Mouse (Mus musculus) stomach, embryonic 14.5 days (tissue): ENCODE results near the gene Prkcsh. TPM values are rescaled to one million over a fixed set of nuclear protein-coding genes. Genes with fewer than 3 reads are reported as not detected.
A peak's percentile ranks its signal among the peaks of the same experiment; 100 is the strongest.

Experiments used
- ATAC-seq: fragments of 200-750 bp; cut with Nextera tagmentation; 2 replicates; pipeline ENCODE4 v1.8.0; 2017; ENCODE audit warnings: low read depth, moderate TSS enrichment; ENCODE audit not compliant: insufficient number of reproducible peaks, insufficient read depth, low FRiP score
- H3K27ac ChIP-seq: fragments of 300-500 bp; sonication (generic); 2 replicates; pipeline ENCODE4 v1.5.1; 2014; ENCODE audit warnings: mild to moderate bottlenecking, low read length, moderate library complexity, mixed read lengths
- H3K27me3 ChIP-seq: fragments of 300-500 bp; sonication (generic); 2 replicates; pipeline ENCODE4 v1.6.1; 2014; ENCODE audit warnings: low read length, control low read depth, mixed read lengths; ENCODE audit not compliant: control insufficient read depth, insufficient read depth
- H3K36me3 ChIP-seq: fragments of 300-500 bp; sonication (generic); 2 replicates; pipeline ENCODE4 v1.6.1; 2014; ENCODE audit warnings: mild to moderate bottlenecking, control low read depth, low read length, moderate library complexity, mixed read lengths; ENCODE audit not compliant: control insufficient read depth, insufficient read depth
- H3K4me1 ChIP-seq: fragments of 300-500 bp; sonication (generic); 2 replicates; pipeline ENCODE4 v1.6.1; 2014; ENCODE audit warnings: low read length, control low read depth, mixed read lengths; ENCODE audit not compliant: control insufficient read depth, insufficient read depth
- H3K4me2 ChIP-seq: fragments of 300-500 bp; sonication (generic); replicated peaks from 2 replicates; pipeline ENCODE4 v1.6.1; 2014; ENCODE audit warnings: low read depth, low read length, control low read depth
- H3K4me3 ChIP-seq: fragments of 300-500 bp; sonication (generic); 2 replicates; pipeline ENCODE4 v1.5.1; 2014; ENCODE audit warnings: low read depth, low read length, control low read depth
- H3K9ac ChIP-seq: fragments of 300-500 bp; sonication (generic); replicated peaks from 2 replicates; pipeline ENCODE4 v1.6.1; 2014; ENCODE audit warnings: low read depth, mild to moderate bottlenecking, control low read depth, low read length, moderate library complexity, mixed read lengths
- H3K9me3 ChIP-seq: fragments of 300-500 bp; sonication (generic); 2 replicates; pipeline ENCODE4 v1.6.1; 2016; ENCODE audit warnings: low read depth, low read length, control low read depth; ENCODE audit not compliant: control insufficient read depth
- WGBS: fragments of 180-500 bp; shearing (Covaris S2); extraction: QIAGEN DNeasy Blood & Tissue Kit; methylation state at CpG from one replicate; pipeline ENCODE4 v1.1.7; 2014; 5-methylcytosine and 5-hydroxymethylcytosine counted together
- polyA plus RNA-seq: library from polyadenylated mRNA; unstranded; fragments of >200 nt; fragmentation: Nextera tagmentation; extraction: Ambion mirVana; gene quantifications from 2 replicates; pipeline ENCODE4 v1.2.1, GENCODE M21; 2014

Gene Prkcsh
- polyA plus RNA-seq, 1 experiment from 2014 or later, result 91.0 TPM

DNA sequence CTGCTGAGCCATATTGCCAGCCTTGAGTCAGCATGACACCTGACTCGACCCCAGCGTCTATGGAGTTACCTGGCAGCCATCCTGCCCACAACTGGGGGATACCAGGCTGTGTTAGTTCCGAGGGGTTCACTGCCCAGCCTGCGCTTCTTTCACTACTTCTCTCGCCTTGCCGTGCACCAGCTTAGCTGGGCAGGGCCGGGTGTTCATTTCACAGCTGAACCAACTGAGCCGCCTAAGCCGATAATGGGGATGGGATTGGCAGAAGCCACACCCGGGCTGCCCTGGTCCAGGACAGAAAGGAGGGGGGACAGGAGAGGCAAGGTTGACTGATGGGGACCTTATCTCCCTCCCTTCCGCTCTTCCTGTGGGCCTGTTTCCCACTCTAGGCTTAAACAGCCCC, 46.7 kb downstream of the Prkcsh start:
- Histone ChIP-seq H3K27me3 (peaks cover 35% of the 10 kb centered on the region), H3K27ac (no peak overlapping the region), H3K36me3 (no peaks in the 10 kb centered on the region), H3K9ac (no peak overlapping the region), H3K4me2 (no peak overlapping the region), H3K4me3 (no peak overlapping the region), H3K9me3 (no peaks in the 10 kb centered on the region), H3K4me1 (peaks cover 16% of the 10 kb centered on the region; the same call in 1 of the 2 replicates)
- WGBS, result 59% methylated on average over 11 of the region's 11 CpGs
- no peak for ATAC-seq

DNA sequence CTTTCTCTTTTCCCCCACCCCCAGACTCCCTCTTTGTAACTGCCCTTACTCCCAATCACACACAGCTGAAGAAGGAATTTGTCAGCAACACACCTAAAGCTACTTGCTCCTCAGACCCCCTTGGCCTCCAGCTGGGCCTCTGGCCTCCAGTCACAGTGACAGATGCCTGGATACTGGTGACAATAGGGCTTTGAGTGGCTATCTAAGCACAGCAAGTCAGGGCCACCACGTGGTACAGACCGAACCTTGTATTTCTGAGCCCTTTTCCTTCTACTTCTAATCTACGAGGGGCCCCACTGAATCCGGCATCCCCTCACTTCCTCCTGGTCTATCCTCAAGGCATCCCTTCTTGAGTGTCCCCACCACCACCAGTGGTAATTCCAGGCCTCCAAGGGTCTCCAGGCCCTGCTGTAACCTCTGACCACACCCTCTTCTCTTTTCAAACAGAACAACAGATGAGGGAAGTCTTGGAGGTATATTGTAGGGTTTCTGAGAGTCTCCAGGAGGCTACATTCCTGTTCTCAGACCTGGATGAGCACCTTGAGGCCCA, 47.2 kb downstream of the Prkcsh start:
- no peak for ATAC-seq
- Histone ChIP-seq H3K4me3 (peak overlapping the region; percentile 30; the same call in 1 of the 2 replicates), H3K4me1 (peaks cover 16% of the 10 kb centered on the region; the same call in 1 of the 2 replicates), H3K36me3 (no peaks in the 10 kb centered on the region), H3K27ac (no peak overlapping the region), H3K27me3 (peaks cover 35% of the 10 kb centered on the region), H3K4me2 (no peak overlapping the region), H3K9ac (no peak overlapping the region), H3K9me3 (no peaks in the 10 kb centered on the region)
- 45% methylated on average over 4 of the region's 4 CpGs for WGBS

DNA sequence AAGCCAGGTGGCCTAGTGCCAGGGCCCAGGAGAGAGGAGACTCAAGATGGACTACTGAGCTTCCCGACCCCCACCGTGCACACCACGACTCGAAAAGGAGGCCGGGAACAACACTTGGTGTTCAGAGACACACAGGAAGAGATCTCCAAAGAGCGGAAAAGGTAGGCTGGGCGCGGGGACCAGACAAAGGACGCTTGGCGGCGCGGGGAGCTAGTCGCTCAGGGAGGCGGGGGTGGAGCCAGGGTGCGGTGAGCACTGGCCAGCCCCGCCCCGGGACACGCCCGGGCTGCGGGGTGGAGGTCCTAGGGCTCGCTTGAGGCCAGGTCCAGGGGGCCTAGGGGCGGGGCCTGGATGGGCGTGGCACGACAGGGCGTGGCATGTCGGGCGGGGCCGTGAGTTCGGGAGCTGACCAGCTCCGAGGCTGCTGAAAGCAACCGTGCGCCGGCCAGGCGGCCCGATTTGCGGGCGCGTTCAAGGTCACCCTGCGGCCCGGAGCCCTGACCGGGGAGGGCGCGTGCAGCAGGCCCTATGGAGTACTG, 47.8 kb downstream of the Prkcsh start:
- no peak overlapping the region for H3K27ac ChIP-seq
- ATAC-seq, result peak; percentile 53
- WGBS, result 1% methylated on average over 38 of the region's 43 CpGs
- H3K36me3 ChIP-seq, result no peaks in the 10 kb centered on the region
- H3K9ac ChIP-seq, result no peak overlapping the region
- peak overlapping the region; percentile 61 for H3K4me2 ChIP-seq
- peaks cover 35% of the 10 kb centered on the region for H3K27me3 ChIP-seq
- peaks cover 16% of the 10 kb centered on the region; the same call in 1 of the 2 replicates for H3K4me1 ChIP-seq
- H3K4me3 ChIP-seq, result peak overlapping the region; percentile 30
- H3K9me3 ChIP-seq, result no peaks in the 10 kb centered on the region

DNA sequence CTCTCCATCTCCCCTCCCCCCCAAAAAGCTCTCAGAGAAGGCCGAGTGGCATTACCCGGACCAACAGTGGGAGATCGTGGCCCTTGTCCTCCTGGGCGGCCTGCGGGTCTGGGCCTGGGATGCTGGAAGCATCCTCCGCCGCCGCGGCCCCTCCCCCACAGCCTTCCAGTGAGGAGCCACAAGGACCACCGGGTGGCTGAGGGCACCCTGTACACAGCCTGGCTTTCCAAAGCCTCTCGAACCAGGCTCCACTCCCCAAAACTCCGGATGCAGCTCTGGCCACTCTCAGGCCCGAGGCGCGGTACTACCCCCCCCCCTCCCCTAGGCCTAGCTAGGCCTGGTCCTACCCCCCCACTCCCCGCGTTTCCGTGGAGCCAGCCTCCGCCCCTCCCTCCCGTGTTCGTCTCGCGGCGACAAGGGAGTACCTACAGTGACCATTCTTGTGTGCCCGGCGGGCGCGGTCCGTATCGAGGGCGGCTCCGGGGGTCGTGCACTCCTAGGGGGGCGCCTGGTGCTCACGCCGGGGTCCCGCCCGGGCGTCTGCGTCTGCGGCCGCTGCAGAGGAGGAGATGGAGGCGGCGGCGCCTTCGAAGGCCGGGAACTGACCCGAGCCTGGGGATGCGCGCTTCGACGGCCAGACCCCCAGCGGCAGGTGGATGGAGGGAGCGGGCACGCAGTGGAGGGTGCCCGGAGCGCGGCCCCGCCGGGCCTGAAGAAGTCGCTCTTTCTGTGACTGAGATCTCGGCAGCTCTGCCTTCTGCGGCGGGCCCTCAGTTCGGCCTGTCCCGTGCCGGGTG, 48.8 kb downstream of the Prkcsh start:
- H3K4me3 ChIP-seq, result peak overlapping the region; percentile 30
- peaks cover 16% of the 10 kb centered on the region; the same call in 1 of the 2 replicates for H3K4me1 ChIP-seq
- peaks cover 35% of the 10 kb centered on the region for H3K27me3 ChIP-seq
- ATAC-seq, result 0 out of 2 replicates have a peak, but pooled peaks have one; percentile 4
- H3K4me2 ChIP-seq, result peak overlapping the region; percentile 61
- no peak overlapping the region for H3K27ac ChIP-seq
- H3K9ac ChIP-seq, result no peak overlapping the region
- WGBS, result 2% methylated on average over 55 of the region's 67 CpGs
- H3K9me3 ChIP-seq, result no peaks in the 10 kb centered on the region
- H3K36me3 ChIP-seq, result no peaks in the 10 kb centered on the region

DNA sequence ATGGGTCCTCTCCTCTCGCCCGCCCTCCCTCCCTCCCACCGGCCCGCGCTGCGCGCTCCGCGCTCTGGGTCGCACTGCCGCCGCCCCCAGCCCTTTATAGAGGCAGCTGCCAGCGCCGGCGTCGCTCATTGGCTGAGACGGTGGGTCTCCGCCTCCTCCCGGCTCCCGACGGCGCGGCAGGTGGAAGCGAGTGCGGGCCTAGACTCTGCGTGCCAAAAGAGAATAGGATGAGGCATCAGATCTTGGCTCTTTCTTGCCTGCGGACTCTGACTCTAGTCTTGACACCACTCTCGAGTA, 49.3 kb downstream of the Prkcsh start, which contains the start of gene Elavl3:
Gene Elavl3 (minus strand): TSS at position 66 of the 297 bp plus-strand sequence.
- Histone ChIP-seq H3K9ac (no peak within 1 kb of the TSS), H3K27me3 (peaks cover 35% of the 10 kb centered on the region), H3K36me3 (no peaks in the 10 kb centered on the region), H3K4me3 (peak within 1 kb of the TSS; percentile 30), H3K4me1 (peaks cover 16% of the 10 kb centered on the region; the same call in 1 of the 2 replicates), H3K4me2 (peak within 1 kb of the TSS; percentile 61), H3K27ac (no peak within 1 kb of the TSS), H3K9me3 (no peaks in the 10 kb centered on the region)
- ATAC-seq, result no peak
- WGBS, result 3% methylated on average over 18 of the region's 28 CpGs

GRCm38 (mm10) chr9:22053657-22054056, 51.1 kb downstream of the Prkcsh start:
- Histone ChIP-seq H3K9ac (no peak overlapping the region), H3K9me3 (no peaks in the 10 kb centered on the region), H3K4me3 (no peak overlapping the region), H3K27me3 (peaks cover 35% of the 10 kb centered on the region), H3K36me3 (no peaks in the 10 kb centered on the region; the same call in 1 of the 2 replicates), H3K27ac (no peak overlapping the region), H3K4me1 (peaks cover 16% of the 10 kb centered on the region; the same call in 1 of the 2 replicates), H3K4me2 (no peak overlapping the region)
- no peak for ATAC-seq
- 24% methylated on average over 6 of the region's 7 CpGs for WGBS

- Histone ChIP-seq H3K9ac (no peak overlapping the region), H3K4me2 (no peak overlapping the region; the same call in 1 of the 2 replicates), H3K4me3 (no peak overlapping the region), H3K9me3 (no peaks in the 10 kb centered on the region), H3K36me3 (peaks cover 4% of the 10 kb centered on the region; the same call in 1 of the 2 replicates), H3K27ac (no peak overlapping the region), H3K27me3 (peaks cover 35% of the 10 kb centered on the region), H3K4me1 (peaks cover 16% of the 10 kb centered on the region; the same call in 1 of the 2 replicates)
- peak; percentile 33; the same call in 1 of the 2 replicates for ATAC-seq
- WGBS, result 3% methylated on average over 32 of the region's 32 CpGs
Observed at GRCm38 (mm10) chr9:22054411-22055076, 51.9 kb downstream of the Prkcsh start.

DNA sequence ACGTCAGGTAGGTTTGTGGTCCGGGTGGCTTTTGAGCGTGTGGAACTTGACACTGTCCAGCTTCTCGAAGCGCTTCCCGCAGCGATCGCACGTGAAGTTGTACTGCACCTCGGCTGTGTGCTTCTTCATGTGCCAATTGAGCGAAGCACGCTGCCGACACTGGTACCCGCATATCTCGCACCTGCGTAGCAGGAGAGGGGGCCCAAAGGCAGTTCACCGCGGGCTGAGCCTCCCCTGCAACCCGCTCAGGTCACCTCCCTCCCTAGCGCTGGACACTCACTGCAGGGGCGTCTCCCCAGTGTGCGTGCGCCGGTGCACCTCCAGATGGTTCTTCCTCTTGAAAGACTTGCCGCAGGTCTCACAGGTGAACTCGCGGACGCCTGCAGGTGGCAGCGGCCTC, 53.1 kb downstream of the Prkcsh start:
- H3K4me3 ChIP-seq, result no peak overlapping the region
- H3K4me1 ChIP-seq, result peaks cover 11% of the 10 kb centered on the region; the same call in 1 of the 2 replicates
- no peaks in the 10 kb centered on the region for H3K9me3 ChIP-seq
- H3K27ac ChIP-seq, result no peak overlapping the region
- peaks cover 26% of the 10 kb centered on the region for H3K27me3 ChIP-seq
- peaks cover 6% of the 10 kb centered on the region; the same call in 1 of the 2 replicates for H3K36me3 ChIP-seq
- no peak overlapping the region for H3K9ac ChIP-seq
- 32% methylated on average over 29 of the region's 29 CpGs for WGBS
- ATAC-seq, result no peak
- H3K4me2 ChIP-seq, result no peak overlapping the region
